Mouse (Mus musculus) heart, adult 2 months (tissue): ENCODE data around the gene Trim38.

Experiments
- CTCF ChIP-seq: fragments of 200-600 bp; IDR thresholded peaks from 2 replicates; pipeline ENCODE4 v1.8.1; 2022; ENCODE audit warnings: antibody characterized with exemption, mild to moderate bottlenecking, moderate library complexity
- POLR2A ChIP-seq: fragments of 200-500 bp; IDR thresholded peaks from 2 replicates; pipeline ENCODE4 v1.6.1; 2011; ENCODE audit warnings: mild to moderate bottlenecking, low read depth, low read length, control low read depth; ENCODE audit not compliant: insufficient read depth

- no peak for TF ChIP-seq CTCF
- no peak for TF ChIP-seq POLR2A
Measured at GRCm38 (mm10) chr13:23763242-23763585, 6.5 kb upstream of the Trim38 start.
